Mouse (Mus musculus) cerebellum, adult (tissue): ENCODE measurements at regions not wholly inside any gene's neighbourhood (a gene's known extent, or its start where the extent isn't known, plus 50 kb on each side); places are given as distances from the start of the nearest gene placed in this dataset.

Experiments
- ATAC-seq: cut with Nextera tagmentation; 2 replicates; pipeline ENCODE4 v1.9.2; 2017; ENCODE audit warnings: mild to moderate bottlenecking, moderate library complexity, mixed read lengths; ENCODE audit not compliant: insufficient number of reproducible peaks, low FRiP score, low TSS enrichment

DNA sequence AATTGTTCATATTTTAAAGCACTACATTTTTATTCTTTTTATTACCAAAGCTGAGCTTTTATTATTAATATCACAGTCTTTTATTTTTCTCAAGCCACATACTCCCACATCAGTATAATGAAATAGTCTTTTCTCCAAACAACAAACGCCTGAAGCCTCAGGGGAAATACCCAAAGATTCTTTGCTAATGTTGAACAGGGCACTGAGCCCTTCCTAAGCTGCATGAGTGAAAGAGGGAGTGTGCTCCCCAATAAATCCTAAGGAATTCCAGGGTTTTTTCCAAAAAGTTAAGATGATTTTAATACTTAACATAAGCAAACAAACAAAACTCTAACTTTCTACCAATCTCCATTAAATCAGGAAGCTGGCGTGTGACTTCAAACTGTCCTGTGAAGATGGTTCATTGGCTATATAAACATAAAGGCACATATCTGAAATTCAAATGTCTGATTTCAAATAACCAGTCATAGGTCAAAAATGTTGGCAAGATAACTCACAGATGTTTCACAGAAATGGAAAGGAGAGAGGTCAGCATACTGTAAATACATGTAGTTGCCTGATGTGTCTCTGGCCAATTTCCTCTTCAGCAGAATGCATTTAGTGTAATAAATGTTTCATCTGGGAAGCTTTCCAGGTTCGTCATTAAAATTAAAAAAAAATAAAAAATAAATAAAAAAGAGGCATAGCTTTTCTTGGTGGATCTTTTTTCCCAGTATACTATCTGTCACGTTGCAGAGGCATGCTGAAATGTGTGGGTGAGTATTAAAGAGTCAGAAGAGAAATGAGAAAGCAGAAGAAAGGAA, 568.6 kb downstream of the Car8 start:
- ATAC-seq = no peak

DNA sequence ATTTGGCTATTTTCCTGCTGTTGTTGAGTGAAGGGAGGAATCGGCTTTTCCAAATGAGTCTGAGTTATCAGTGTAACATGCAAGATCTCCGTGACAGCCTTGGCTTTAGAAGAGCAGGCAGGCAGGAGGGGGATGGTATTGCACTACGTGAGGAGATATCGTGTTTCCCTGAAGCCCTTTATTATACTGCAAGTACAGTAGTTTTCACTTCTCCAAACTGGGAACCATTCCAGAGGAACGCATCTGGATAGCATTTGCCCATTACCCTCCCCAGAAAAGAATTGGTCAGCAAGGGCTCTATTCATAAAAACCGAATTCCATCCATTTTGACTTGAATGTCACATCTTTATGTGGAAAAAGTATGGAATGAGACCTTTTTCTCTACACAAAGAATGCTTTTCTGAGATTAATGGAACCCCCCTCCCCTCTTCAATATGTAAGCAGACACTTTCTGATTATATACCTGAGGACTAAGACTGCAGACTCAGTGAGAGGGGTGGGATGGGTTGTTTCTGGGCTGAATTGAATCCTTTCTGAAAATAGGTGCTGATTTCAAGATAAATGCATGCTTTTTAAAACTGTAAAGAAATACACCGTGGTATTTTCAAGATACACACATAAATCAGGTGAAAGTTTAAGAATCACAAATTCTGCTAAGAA, 571.8 kb downstream of the Car8 start:
- no peak for ATAC-seq

DNA sequence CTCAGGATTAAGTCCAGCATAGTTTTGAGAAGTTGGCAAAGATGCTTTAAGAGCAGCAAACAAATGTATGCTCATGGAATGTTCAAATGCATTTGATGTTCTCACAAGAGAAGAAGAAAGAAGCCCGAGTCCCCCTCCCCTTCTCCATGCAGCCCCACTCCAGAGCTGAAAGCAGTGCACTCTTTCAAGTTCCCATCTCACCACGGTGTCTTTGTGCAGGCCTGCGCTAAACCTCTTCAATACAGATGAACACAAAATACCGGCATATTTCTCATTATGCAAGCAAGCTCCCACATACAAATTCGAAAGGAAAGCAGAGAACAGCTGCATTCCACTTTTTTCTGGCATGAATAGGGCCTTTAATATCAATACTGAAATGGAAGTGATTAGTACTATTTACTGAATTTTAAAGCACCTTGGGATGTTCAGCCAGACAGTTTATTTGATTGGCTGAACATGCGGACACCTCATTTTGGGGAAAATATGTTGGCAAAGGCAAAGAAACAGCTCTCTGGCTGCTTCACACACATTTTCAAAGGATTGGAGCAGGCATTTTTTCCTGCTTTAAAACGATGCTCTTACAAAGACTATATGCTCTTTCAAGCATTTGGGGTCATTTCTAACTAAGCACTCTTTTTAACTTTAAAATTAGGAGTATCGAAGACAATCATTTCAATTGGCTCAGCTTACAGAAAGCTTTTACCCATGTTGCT, 595.8 kb downstream of the Car8 start:
- ATAC-seq = no peak

DNA sequence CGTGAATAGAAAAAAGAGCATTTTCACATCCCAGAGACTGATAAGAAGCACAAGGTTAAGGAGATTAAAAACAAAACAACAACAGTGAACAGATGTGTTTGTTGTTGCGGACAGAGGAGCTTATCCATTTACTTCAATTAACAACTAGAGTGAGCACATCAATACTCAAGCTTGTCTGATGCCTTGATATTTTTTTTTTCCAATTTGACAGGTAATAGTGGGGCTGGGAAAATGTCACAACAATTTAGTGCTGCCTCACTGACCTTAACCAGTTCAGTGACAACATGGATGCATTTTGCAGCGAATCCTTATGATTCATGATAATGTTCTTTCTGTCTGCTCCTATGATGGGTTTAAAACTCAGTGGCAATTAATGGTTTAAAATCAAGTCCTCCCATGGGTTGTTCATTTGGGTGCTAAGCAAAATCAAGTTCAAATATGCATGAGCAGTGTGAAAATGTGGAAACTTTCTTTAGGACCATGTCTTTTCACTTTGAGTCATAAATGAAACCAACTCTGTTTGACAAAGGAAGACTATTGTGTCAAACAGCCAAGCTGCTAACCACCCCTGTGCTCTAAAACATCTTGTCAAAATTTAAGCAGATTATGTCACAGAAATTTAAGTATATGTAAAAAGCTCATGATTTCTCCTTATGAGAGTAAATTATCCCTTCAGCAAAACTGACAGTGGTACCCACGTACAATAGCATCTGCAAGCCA, 641.0 kb downstream of the Car8 start:
- ATAC-seq = no peak

- ATAC-seq = no peak
These were observed 642.7 kb downstream of the Car8 start for GRCm38 (mm10) chr4:7596116-7596515.

- no peak for ATAC-seq
These were observed 655.0 kb downstream of the Car8 start for GRCm38 (mm10) chr4:7583851-7584250.

- ATAC-seq = no peak
These were observed 656.9 kb downstream of the Car8 start for GRCm38 (mm10) chr4:7581931-7582330.

DNA sequence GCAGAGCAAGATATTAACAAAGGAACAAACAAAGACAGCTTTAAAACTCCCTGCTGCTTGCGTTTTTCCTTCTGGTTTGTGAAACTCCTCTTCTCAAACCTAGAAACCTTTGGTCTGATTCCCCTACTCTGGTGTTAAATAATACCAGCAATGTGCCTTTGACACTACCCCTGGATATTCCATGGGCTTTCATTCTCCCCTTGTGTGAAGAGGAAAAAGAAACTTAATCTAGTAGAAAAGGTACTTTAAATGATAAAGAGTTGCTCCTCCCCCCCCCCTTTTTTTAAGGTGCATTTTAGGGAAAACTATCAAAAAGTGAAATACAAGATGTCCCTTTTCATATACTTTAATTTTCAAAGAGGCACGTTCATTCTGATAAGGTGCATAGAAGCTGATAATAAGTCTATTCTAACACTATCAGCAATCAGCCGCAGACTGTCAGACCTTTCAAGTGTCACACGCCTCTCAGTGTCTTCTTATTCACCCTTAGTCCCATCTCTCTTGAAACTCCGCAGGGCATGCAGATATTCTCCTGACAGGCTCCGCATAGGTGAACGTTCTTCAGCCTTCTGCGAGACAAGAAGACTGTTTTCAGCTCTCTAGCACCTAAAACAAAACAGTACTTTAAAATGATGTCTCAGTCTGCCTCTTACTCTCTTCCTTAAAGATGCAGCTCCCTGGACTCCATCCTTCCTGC, 657.5 kb downstream of the Car8 start:
- ATAC-seq = no peak

- ATAC-seq = no peak
These were observed 658.2 kb downstream of the Car8 start for GRCm38 (mm10) chr4:7580554-7581219.

DNA sequence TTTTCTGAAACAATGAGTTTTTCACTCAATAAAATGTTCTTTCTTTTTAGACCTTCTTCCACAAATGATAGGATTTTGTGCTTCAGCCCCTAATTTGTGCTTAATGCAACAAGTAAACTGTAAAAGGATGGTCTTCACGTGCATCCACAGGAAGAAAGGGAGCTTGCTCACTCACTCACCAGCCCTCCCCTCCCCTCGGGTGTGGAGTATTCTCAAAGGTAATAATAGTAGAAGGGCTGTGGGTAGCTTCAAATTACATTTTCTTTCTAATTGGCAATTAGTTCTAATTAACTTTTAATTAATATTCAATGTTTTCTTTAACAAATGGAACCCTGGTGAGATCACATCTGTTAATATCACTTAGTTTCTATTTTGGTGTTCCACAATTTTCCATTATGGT, 664.8 kb downstream of the Car8 start:
- ATAC-seq = no peak

DNA sequence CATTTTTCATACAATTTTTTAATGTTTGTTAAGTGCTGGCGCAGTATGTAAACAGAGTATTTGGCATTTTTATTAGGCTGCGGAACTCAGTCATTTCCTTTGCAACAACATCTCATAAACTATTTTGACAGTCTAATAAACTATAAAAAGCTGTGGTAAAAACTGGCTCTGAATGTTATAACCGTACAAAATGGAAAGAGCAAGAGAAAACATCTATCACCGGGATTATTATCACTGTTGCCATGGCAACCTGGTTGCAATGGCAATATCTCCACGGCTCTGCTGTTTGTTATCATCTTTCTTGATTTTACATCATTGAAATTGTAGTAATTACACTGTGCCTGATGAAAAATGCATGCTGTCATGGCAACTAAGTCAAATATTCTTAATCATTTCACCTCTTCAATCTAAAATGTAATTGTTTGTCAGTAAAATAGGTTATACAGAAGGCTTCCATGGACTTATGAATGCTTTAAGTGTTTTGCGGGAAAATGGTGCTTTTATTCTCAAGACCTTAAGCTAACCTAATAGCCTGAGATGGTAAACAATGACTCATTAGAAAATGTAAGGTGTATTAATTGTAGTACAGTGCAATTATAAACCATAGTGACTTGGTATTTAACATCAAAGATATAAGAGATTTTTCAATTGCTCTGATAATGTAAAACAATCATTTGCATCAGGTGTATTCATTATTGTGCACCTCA, 671.0 kb downstream of the Car8 start:
- ATAC-seq = no peak

DNA sequence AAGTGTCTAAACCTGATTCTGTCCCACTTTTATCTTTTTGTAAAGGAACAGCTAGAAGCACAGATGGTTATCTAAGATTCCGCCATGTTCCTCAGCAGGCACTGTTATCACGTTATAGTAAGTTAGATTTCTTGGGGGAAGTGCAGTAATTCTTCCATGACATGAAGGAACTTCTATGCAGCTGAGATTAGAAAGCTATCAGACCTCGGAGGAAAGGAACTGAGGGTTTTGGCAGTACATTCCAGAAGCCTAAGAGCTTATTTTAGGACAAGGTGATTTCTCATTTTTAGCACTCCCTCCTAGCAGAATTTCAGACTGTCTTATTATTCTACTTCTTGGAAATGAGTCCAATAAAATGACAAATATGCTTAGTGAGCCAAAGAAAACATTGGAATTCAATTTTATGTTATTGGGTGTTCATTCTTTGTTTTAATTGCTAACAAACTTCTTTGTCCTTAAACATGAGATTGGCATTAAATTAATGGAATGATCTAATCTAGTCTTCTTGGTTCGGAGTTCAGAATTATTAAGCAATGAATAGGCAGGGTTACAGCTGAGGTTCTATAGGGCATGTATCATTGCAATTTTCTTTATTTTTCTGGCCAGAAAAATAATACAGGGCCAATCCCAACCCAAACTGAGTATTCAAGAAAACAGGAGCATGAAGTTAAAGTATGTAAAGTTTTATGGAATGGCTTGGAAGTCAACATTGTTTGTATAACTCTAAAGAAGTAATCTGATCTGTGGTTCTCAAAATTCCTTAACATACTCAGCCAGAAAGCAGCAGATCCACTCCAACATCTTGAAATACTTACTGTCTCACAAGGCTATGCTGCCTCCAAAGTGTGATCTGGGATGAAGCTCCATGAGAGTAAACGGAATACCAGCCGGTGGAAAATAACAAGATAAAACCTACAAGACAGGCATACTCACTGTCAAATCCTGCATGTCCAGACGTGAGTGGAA, 678.7 kb downstream of the Car8 start:
- ATAC-seq = no peak

- no peak for ATAC-seq
These were observed 680.1 kb downstream of the Car8 start for GRCm38 (mm10) chr4:7558721-7559120.

DNA sequence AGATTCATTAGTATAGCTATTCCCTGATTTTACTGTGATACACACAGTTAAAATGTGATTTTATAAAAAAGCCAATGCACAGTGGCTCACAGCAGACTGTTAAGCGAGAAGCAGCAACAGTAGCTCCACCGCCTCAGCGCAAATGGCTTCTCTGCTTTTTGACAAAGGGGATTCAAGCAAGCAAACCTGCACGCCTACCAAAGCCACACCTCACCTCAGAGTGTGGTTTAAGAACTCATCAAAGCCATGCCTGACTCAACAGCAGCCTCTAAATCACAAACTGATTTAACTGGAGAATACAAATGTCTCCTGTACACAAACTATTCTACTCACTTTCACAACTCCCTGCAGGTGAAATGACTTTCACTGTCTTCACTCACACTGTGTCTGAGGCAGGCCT, 704.5 kb downstream of the Car8 start:
- ATAC-seq = no peak

GRCm38 (mm10) chr4:7527718-7528117, 711.1 kb downstream of the Car8 start:
- no peak for ATAC-seq

GRCm38 (mm10) chr4:7513081-7513480, 725.8 kb downstream of the Car8 start:
- ATAC-seq = no peak

DNA sequence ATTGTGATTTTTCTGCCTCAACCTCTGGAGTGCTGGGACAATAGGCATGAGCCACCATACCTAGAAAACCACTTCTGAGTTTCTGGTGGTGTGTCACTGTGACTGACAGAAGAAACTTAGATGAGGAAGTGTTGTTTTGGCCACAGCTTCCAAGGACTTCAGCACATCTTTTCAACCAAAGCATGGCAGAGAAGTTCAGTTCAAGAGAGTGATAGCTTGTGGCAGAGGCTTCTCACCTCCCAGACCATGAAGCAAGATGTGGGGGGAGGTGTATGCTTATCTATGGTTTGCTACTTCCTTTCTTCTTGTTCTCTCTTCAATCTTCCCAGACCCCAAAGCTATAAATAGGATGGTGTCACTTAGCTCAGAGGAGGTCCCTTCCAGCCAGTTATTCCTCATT, 753.3 kb downstream of the Car8 start:
- no peak for ATAC-seq

DNA sequence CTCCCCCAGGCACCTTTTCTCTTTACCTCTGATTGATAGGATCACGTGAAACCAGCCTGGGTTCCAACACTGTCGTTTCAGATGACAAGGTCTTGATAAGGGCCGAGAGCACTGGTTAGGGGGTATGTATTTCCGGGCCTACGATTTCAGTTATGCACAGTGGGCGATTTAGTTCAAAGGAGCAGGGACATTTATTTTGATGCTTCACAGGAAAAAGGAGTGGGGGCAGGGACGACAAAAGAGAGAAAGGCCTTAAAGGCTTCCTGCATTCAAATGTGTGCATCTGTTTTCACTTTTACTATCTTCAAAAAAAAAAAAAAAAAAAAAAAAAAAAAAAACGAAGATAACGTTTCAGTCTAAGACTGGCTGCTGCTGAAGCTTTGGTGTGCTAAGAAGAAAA, 783.7 kb downstream of the Car8 start:
- no peak for ATAC-seq
